Comparison of ENCODE assay signal across 14 mouse cellular contexts in genomic region chr2:22857501-22857900, GRCm38 (mm10). TPM values are rescaled to one million over a fixed set of nuclear protein-coding genes. Genes with fewer than 3 reads are reported as not detected.
A peak's percentile ranks its signal among the peaks of the same experiment; 100 is the strongest.
DNase-seq lines count a peak whose midpoint lies in the region; TF ChIP-seq lines count a peak whose summit lies in the region.
"Had no signal": no experiment of that assay in that cellular context is flagged by ENCODE, and none has a peak within 500 bp of the region (broad histone marks: within the 10 kb centered on the region; RNA-seq: fewer than 3 reads in every experiment).

No protein-coding gene starts in this region.

- H3K27ac ChIP-seq in left cerebral cortex, adult 2 months, result no peak overlapping the region
- no peak overlapping the region for H3K27ac ChIP-seq in limb, embryonic 10.5 days
- H3K27ac ChIP-seq in embryonic facial prominence, embryonic 10.5 days (replicated peaks), result no peak overlapping the region
- H3K27ac ChIP-seq: embryonic facial prominence, embryonic 13.5 days; liver, embryonic 13.5 days had no signal

- intact Hi-C loops in left cerebral cortex, adult 2 months (cut with DNase I), result no loop called here

- no peaks in the 10 kb centered on the region for H3K9me3 ChIP-seq in limb, embryonic 10.5 days (replicated peaks)
- no peaks in the 10 kb centered on the region for H3K9me3 ChIP-seq in embryonic facial prominence, embryonic 10.5 days
- H3K9me3 ChIP-seq: embryonic facial prominence, embryonic 13.5 days; G1E; liver, embryonic 13.5 days had no signal

- DNase-seq in left cerebral cortex, adult 11 months (ENCODE audit: low spot score), result peak; percentile 9
- DNase-seq in left cerebral cortex, adult 2 months (ENCODE audit: extremely low spot score in 1 of 2, low spot score in 2 of 2), result no peak
- peak; percentile 10 for DNase-seq in A20 (ENCODE audit: low read depth, low spot score)
- DNase-seq in CD4-positive helper T cell, adult 2 months (ENCODE audit: low read depth, low spot score), result peak; percentile 67
- DNase-seq in embryo, embryonic 11 days, result peak; percentile 10
- DNase-seq in limb, embryonic 10.5 days (ENCODE audit: low spot score), result no peak
- DNase-seq in embryonic facial prominence, embryonic 10.5 days (ENCODE audit: low spot score), result no peak
- DNase-seq: cerebellum, adult 8-10 months; kidney, adult 11 months; liver, embryonic 13.5 days; lung, postnatal 36 days; spleen, adult 18-20 months had no signal

- TF ChIP-seq CTCF in left cerebral cortex, adult 2 months (IDR thresholded peaks at IDR 0.05), result no peak

- no peaks in the 10 kb centered on the region for H3K4me1 ChIP-seq in limb, embryonic 10.5 days
- H3K4me1 ChIP-seq in embryonic facial prominence, embryonic 10.5 days, result no peaks in the 10 kb centered on the region
- H3K4me1 ChIP-seq: embryonic facial prominence, embryonic 13.5 days; liver, embryonic 13.5 days had no signal

- no peaks in the 10 kb centered on the region for H3K27me3 ChIP-seq in limb, embryonic 10.5 days (ENCODE audit: low read depth, poor library complexity, severe bottlenecking)
- H3K27me3 ChIP-seq in embryonic facial prominence, embryonic 10.5 days (replicated peaks; ENCODE audit: low read depth, poor library complexity, severe bottlenecking), result no peaks in the 10 kb centered on the region
- H3K27me3 ChIP-seq: embryonic facial prominence, embryonic 13.5 days; liver, embryonic 13.5 days had no signal

- H3K36me3 ChIP-seq in limb, embryonic 10.5 days, result no peaks in the 10 kb centered on the region
- H3K36me3 ChIP-seq in embryonic facial prominence, embryonic 10.5 days (replicated peaks), result no peaks in the 10 kb centered on the region
- H3K36me3 ChIP-seq: embryonic facial prominence, embryonic 13.5 days had no signal

- 83% methylated on average over 3 of the region's 3 CpGs for WGBS in limb, embryonic 10.5 days
- 86% methylated on average over 3 of the region's 3 CpGs for WGBS in embryonic facial prominence, embryonic 10.5 days

- H3K4me3 ChIP-seq in left cerebral cortex, adult 2 months, result no peak overlapping the region
- no peak overlapping the region for H3K4me3 ChIP-seq in limb, embryonic 10.5 days
- H3K4me3 ChIP-seq in embryonic facial prominence, embryonic 10.5 days, result no peak overlapping the region
- H3K4me3 ChIP-seq: embryonic facial prominence, embryonic 13.5 days; liver, embryonic 13.5 days had no signal

RNA-seq across cellular contexts. Expression of gene Pdss1, which starts 37.8 kb away (rescaled TPM):
- total RNA-seq in left cerebral cortex, adult 2 months (2021), result 10 to 100 TPM; 17.8 to 18.1 TPM
- polyA plus RNA-seq in limb, embryonic 10.5 days (2016; fragmentation: Nextera tagmentation; extraction: Ambion mirVana), result 19.1 and 21.8 TPM in 2 replicates
- 23.0 and 24.2 TPM in 2 replicates for polyA plus RNA-seq in embryonic facial prominence, embryonic 10.5 days (2016; fragmentation: Nextera tagmentation; extraction: Ambion mirVana)

Comparison
In these comparisons a context has a peak if more than half of its experiments do, and no peak if none do; other contexts are left out.
1. DNase-seq: peak in left cerebral cortex, adult 11 months (single experiment), A20 (single experiment), CD4-positive helper T cell, adult 2 months (single experiment) and embryo, embryonic 11 days (single experiment); none in left cerebral cortex, adult 2 months (0 of 2), limb, embryonic 10.5 days (single experiment) and embryonic facial prominence, embryonic 10.5 days (single experiment).